ENCODE assay signal across 18 mouse cellular contexts in the genomic region with DNA sequence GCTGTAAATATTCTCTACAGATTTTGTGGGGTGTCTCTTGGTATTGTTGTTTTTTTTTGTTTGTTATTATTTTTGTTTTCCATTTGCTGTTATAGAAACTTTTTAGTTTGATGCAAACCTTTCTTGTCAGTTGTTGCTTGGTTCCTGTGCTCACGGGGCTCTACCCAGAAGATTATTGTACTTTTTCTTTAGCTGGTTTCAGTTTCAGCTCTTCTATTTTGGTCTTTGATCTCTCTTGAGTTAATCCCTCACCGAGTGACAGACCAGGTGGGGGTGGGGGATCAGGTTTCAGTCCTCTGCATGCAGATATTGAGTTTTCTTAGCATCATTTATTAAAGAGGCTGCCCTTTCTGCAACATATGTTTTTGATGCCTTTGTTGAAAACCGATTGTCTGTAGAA.
DNase-seq lines count a peak whose midpoint lies in the region; ATAC-seq and TF ChIP-seq lines count a peak whose summit lies in the region.
"Had no signal": no experiment of that assay in that cellular context is flagged by ENCODE, and none has a peak within 500 bp of the region (broad histone marks: within the 10 kb centered on the region; RNA-seq: fewer than 3 reads in every experiment).

No protein-coding gene starts in this region.

- H3K4me3 ChIP-seq in kidney, adult 2 months (ENCODE audit: insufficient read depth, low read depth, low read length) = no peak overlapping the region
- H3K4me3 ChIP-seq in embryonic facial prominence, embryonic 14.5 days (ENCODE audit: low read depth, low read length) = no peak overlapping the region
- H3K4me3 ChIP-seq: heart, adult 2 months; left cerebral cortex, adult 2 months; limb, embryonic 15.5 days; lung, embryonic 15.5 days; megakaryocyte, embryonic 14.5 days had no signal

- no peak for TF ChIP-seq CTCF in kidney, adult 2 months (conservative IDR thresholded peaks at IDR 0.05; ENCODE audit: insufficient read depth, insufficient read length, low read depth, low read length)

- H3K9ac ChIP-seq in embryonic facial prominence, embryonic 14.5 days (ENCODE audit: low read depth, low read length) = no peak overlapping the region
- H3K9ac ChIP-seq: limb, embryonic 15.5 days; lung, embryonic 15.5 days had no signal

- H3K9me3 ChIP-seq in embryonic facial prominence, embryonic 14.5 days (ENCODE audit: control insufficient read depth, low read length) = peaks cover 11% of the 10 kb centered on the region; the same call in 1 of the 2 replicates
- H3K9me3 ChIP-seq: limb, embryonic 15.5 days; lung, embryonic 15.5 days; megakaryocyte, embryonic 14.5 days had no signal

- peak; percentile 62 for DNase-seq in kidney, adult 2 months
- DNase-seq in kidney, postnatal 14 days = no peak
- peak; percentile 38 for DNase-seq in thymus, postnatal 14 days
- DNase-seq in thymus, adult 18-20 months = no peak
- DNase-seq in embryonic facial prominence, embryonic 14.5 days (ENCODE audit: low spot score) = peak; percentile 57
- no peak for DNase-seq in adipocyte (ENCODE audit: low spot score)
- DNase-seq in right cerebral cortex, postnatal 36 days (ENCODE audit: low spot score in 2 of 2) = no peak
- DNase-seq in gastrocnemius, adult 18-20 months (ENCODE audit: low spot score) = no peak
- DNase-seq: adrenal gland, postnatal 10 days; cerebellum, adult 8-10 months; heart, adult 2 months; heart, postnatal 10 days had no signal

- WGBS in kidney, adult 2 months = 23% methylated on average over 3 of the region's 3 CpGs
- 10% methylated on average over 3 of the region's 3 CpGs for WGBS in embryonic facial prominence, embryonic 14.5 days

- no peaks in the 10 kb centered on the region for H3K27me3 ChIP-seq in kidney, adult 2 months (replicated peaks; ENCODE audit: control insufficient read depth, insufficient read depth, low read length)
- no peaks in the 10 kb centered on the region for H3K27me3 ChIP-seq in embryonic facial prominence, embryonic 14.5 days (replicated peaks; ENCODE audit: control insufficient read depth, insufficient read depth, low read length)
- H3K27me3 ChIP-seq: limb, embryonic 15.5 days; lung, embryonic 15.5 days; megakaryocyte, embryonic 14.5 days; Patski had no signal

- no peaks in the 10 kb centered on the region for H3K36me3 ChIP-seq in kidney, adult 2 months (ENCODE audit: control insufficient read depth, insufficient read depth, low read length)
- H3K36me3 ChIP-seq in embryonic facial prominence, embryonic 14.5 days (ENCODE audit: control insufficient read depth, insufficient read depth, low read length) = no peaks in the 10 kb centered on the region
- H3K36me3 ChIP-seq: limb, embryonic 15.5 days; lung, embryonic 15.5 days had no signal

- no peak overlapping the region for H3K4me2 ChIP-seq in embryonic facial prominence, embryonic 14.5 days (ENCODE audit: low read depth, low read length)
- H3K4me2 ChIP-seq: limb, embryonic 15.5 days; lung, embryonic 15.5 days had no signal

- no peak overlapping the region for H3K27ac ChIP-seq in kidney, adult 2 months (ENCODE audit: insufficient read depth, low read depth, low read length)
- H3K27ac ChIP-seq in embryonic facial prominence, embryonic 14.5 days (replicated peaks; ENCODE audit: low read depth, low read length) = no peak overlapping the region
- H3K27ac ChIP-seq: heart, adult 2 months; hindbrain, postnatal 0 days; left cerebral cortex, adult 2 months; limb, embryonic 15.5 days; lung, embryonic 15.5 days had no signal

- no peaks in the 10 kb centered on the region for H3K4me1 ChIP-seq in kidney, adult 2 months (ENCODE audit: control insufficient read depth, insufficient read depth, low read length)
- H3K4me1 ChIP-seq in embryonic facial prominence, embryonic 14.5 days (ENCODE audit: control insufficient read depth, insufficient read depth, low read length) = no peaks in the 10 kb centered on the region
- H3K4me1 ChIP-seq: limb, embryonic 15.5 days; lung, embryonic 15.5 days had no signal

- no peak for TF ChIP-seq POLR2A in kidney, adult 2 months (IDR thresholded peaks at IDR 0.05; ENCODE audit: low read depth, low read length)

- no peak; the same call in 1 of the 2 replicates for ATAC-seq in embryonic facial prominence, embryonic 14.5 days (ENCODE audit: low read depth)
- ATAC-seq: hindbrain, postnatal 0 days; Patski had no signal

Comparison
In these comparisons a context has a peak if more than half of its experiments do, and no peak if none do; other contexts are left out.
1. DNase-seq: peak in kidney, adult 2 months (single experiment), thymus, postnatal 14 days (single experiment) and embryonic facial prominence, embryonic 14.5 days (single experiment); none in kidney, postnatal 14 days (single experiment), thymus, adult 18-20 months (0 of 2), adipocyte (single experiment), right cerebral cortex, postnatal 36 days (0 of 2) and gastrocnemius, adult 18-20 months (single experiment).